Mouse (Mus musculus) lung, embryonic 16.5 days (tissue): ENCODE data around the gene Efs. TPM values are rescaled to one million over a fixed set of nuclear protein-coding genes. Genes with fewer than 3 reads are reported as not detected.
"Not testable (repeated sequence)": the region's sequence is repeated elsewhere in the genome, so short reads cannot be mapped to it uniquely, and the experiment has no call there.

Source experiments
- ATAC-seq: fragments of 200-750 bp; cut with Nextera tagmentation; 2 replicates; pipeline ENCODE4 v1.8.0; 2017; ENCODE audit warnings: low read depth, mild to moderate bottlenecking, moderate library complexity
- H3K27ac ChIP-seq: fragments of 300-500 bp; sonication (generic); 2 replicates; pipeline ENCODE4 v1.5.1; 2014; ENCODE audit warnings: mild to moderate bottlenecking, control low read depth, low read length
- H3K27me3 ChIP-seq: fragments of 300-500 bp; sonication (generic); 2 replicates; pipeline ENCODE4 v1.6.1; 2014; ENCODE audit warnings: low read depth, low read length, mixed read lengths; ENCODE audit not compliant: control insufficient read depth, insufficient read depth
- H3K36me3 ChIP-seq: fragments of 300-500 bp; sonication (generic); 2 replicates; pipeline ENCODE4 v1.6.1; 2014; ENCODE audit warnings: low read length; ENCODE audit not compliant: control insufficient read depth, insufficient read depth
- H3K4me1 ChIP-seq: fragments of 300-500 bp; sonication (generic); replicated peaks from 2 replicates; pipeline ENCODE4 v1.6.1; 2014; ENCODE audit warnings: low read length, mixed read lengths; ENCODE audit not compliant: control insufficient read depth, insufficient read depth
- H3K4me2 ChIP-seq: fragments of 300-500 bp; sonication (generic); 2 replicates; pipeline ENCODE4 v1.6.1; 2014; ENCODE audit warnings: low read depth, low read length, control low read depth
- H3K4me3 ChIP-seq: fragments of 300-500 bp; sonication (generic); 2 replicates; pipeline ENCODE4 v1.5.1; 2014; ENCODE audit warnings: mild to moderate bottlenecking, low read length, control low read depth
- H3K9ac ChIP-seq: fragments of 300-500 bp; sonication (generic); 2 replicates; pipeline ENCODE4 v1.6.1; 2014; ENCODE audit warnings: low read length, control low read depth
- H3K9me3 ChIP-seq: fragments of 300-500 bp; sonication (generic); 2 replicates; pipeline ENCODE4 v1.6.1; 2016; ENCODE audit warnings: low read length; ENCODE audit not compliant: control insufficient read depth
- WGBS: fragments of 180-500 bp; shearing (Covaris S2); extraction: QIAGEN DNeasy Blood & Tissue Kit; methylation state at CpG from one replicate; pipeline ENCODE4 v1.1.7; 2014; 5-methylcytosine and 5-hydroxymethylcytosine counted together
- polyA plus RNA-seq: library from polyadenylated mRNA; unstranded; fragments of >200 nt; fragmentation: Nextera tagmentation; extraction: Ambion mirVana; gene quantifications from 2 replicates; pipeline ENCODE4 v1.2.1, GENCODE M21; 2015

Efs gene
- polyA plus RNA-seq, 1 experiment from 2014 or later = 26.0 TPM

- no peaks in the 10 kb centered on the region for H3K9me3 ChIP-seq
- no peaks in the 10 kb centered on the region for H3K36me3 ChIP-seq
- WGBS = 81% methylated on average over 8 of the region's 8 CpGs
- H3K4me3 ChIP-seq = no peak overlapping the region
- H3K27ac ChIP-seq = no peak overlapping the region
- ATAC-seq = no peak
- H3K4me2 ChIP-seq = no peak overlapping the region
- no peaks in the 10 kb centered on the region for H3K27me3 ChIP-seq
- H3K4me1 ChIP-seq = no peaks in the 10 kb centered on the region
- no peak overlapping the region for H3K9ac ChIP-seq
These were observed 27.8 kb upstream of the Efs start for GRCm38 (mm10) chr14:54953664-54954206.

GRCm38 (mm10) chr14:54951587-54951986, 25.7 kb upstream of the Efs start:
- Histone ChIP-seq H3K4me1 (no peaks in the 10 kb centered on the region), H3K4me2 (no peak overlapping the region), H3K9ac (no peak overlapping the region), H3K27ac (no peak overlapping the region), H3K27me3 (no peaks in the 10 kb centered on the region), H3K36me3 (no peaks in the 10 kb centered on the region), H3K4me3 (no peak overlapping the region), H3K9me3 (no peaks in the 10 kb centered on the region)
- ATAC-seq = no peak
- WGBS = 87% methylated on average over 6 of the region's 6 CpGs

- no peak overlapping the region for H3K9ac ChIP-seq
- H3K36me3 ChIP-seq = no peaks in the 10 kb centered on the region
- WGBS = 57% methylated on average over 12 of the region's 12 CpGs
- H3K4me2 ChIP-seq = no peak overlapping the region
- no peak overlapping the region for H3K27ac ChIP-seq
- no peaks in the 10 kb centered on the region for H3K4me1 ChIP-seq
- no peak for ATAC-seq
- H3K27me3 ChIP-seq = no peaks in the 10 kb centered on the region
- H3K9me3 ChIP-seq = no peaks in the 10 kb centered on the region
- H3K4me3 ChIP-seq = no peak overlapping the region
These were observed 24.6 kb upstream of the Efs start for GRCm38 (mm10) chr14:54950493-54950892.

GRCm38 (mm10) chr14:54948781-54949180, 22.9 kb upstream of the Efs start:
- H3K4me3 ChIP-seq = no peak overlapping the region
- 0 out of 2 replicates have a peak, but pooled peaks have one; percentile 2 for ATAC-seq
- no peak overlapping the region for H3K9ac ChIP-seq
- no peaks in the 10 kb centered on the region for H3K4me1 ChIP-seq
- H3K9me3 ChIP-seq = no peaks in the 10 kb centered on the region
- no peak overlapping the region for H3K27ac ChIP-seq
- no peak overlapping the region for H3K4me2 ChIP-seq
- H3K36me3 ChIP-seq = no peaks in the 10 kb centered on the region
- WGBS = 77% methylated on average over 9 of the region's 9 CpGs
- no peaks in the 10 kb centered on the region for H3K27me3 ChIP-seq

GRCm38 (mm10) chr14:54947008-54947407, 21.1 kb upstream of the Efs start:
- H3K4me2 ChIP-seq, H3K9ac ChIP-seq, H3K4me3 ChIP-seq, H3K27ac ChIP-seq, ATAC-seq, H3K36me3 ChIP-seq, H3K9me3 ChIP-seq, H3K27me3 ChIP-seq, H3K4me1 ChIP-seq: not testable (repeated sequence)
- WGBS = 79% methylated on average over 7 of the region's 11 CpGs

- H3K9ac ChIP-seq = no peak overlapping the region
- ATAC-seq = no peak
These were observed 20.2 kb upstream of the Efs start for GRCm38 (mm10) chr14:54945975-54946704.

GRCm38 (mm10) chr14:54944939-54945338, 19.0 kb upstream of the Efs start:
- no peak overlapping the region for H3K4me2 ChIP-seq
- no peak overlapping the region for H3K9ac ChIP-seq
- ATAC-seq = no peak
- WGBS = 44% methylated on average over 2 of the region's 2 CpGs
- H3K4me3 ChIP-seq = no peak overlapping the region
- H3K27ac ChIP-seq = no peak overlapping the region
- H3K36me3 ChIP-seq = no peaks in the 10 kb centered on the region
- H3K27me3 ChIP-seq = no peaks in the 10 kb centered on the region
- H3K9me3 ChIP-seq = no peaks in the 10 kb centered on the region
- H3K4me1 ChIP-seq = no peaks in the 10 kb centered on the region; the same call in 1 of the 2 replicates

More at GRCm38 (mm10) chr14:54945975-54946704, 20.2 kb upstream of the Efs start:
- Histone ChIP-seq H3K27ac (no peak overlapping the region), H3K4me2 (no peak overlapping the region), H3K9me3 (no peaks in the 10 kb centered on the region), H3K4me1 (no peaks in the 10 kb centered on the region), H3K36me3 (no peaks in the 10 kb centered on the region), H3K27me3 (no peaks in the 10 kb centered on the region), H3K4me3 (no peak overlapping the region)
- WGBS = 74% methylated on average over 19 of the region's 19 CpGs

- H3K27me3 ChIP-seq = no peaks in the 10 kb centered on the region
- no peak for ATAC-seq
- WGBS = 93% methylated on average over 7 of the region's 7 CpGs
- no peaks in the 10 kb centered on the region; the same call in 1 of the 2 replicates for H3K4me1 ChIP-seq
- H3K27ac ChIP-seq = no peak overlapping the region
- H3K36me3 ChIP-seq = no peaks in the 10 kb centered on the region
- no peaks in the 10 kb centered on the region for H3K9me3 ChIP-seq
- no peak overlapping the region for H3K9ac ChIP-seq
- H3K4me2 ChIP-seq = no peak overlapping the region
- no peak overlapping the region for H3K4me3 ChIP-seq
These were observed 18.0 kb upstream of the Efs start for GRCm38 (mm10) chr14:54943971-54944370.

- no peaks in the 10 kb centered on the region for H3K27me3 ChIP-seq
- H3K36me3 ChIP-seq = no peaks in the 10 kb centered on the region
- H3K9me3 ChIP-seq = no peaks in the 10 kb centered on the region
- H3K4me3 ChIP-seq = no peak overlapping the region
- H3K9ac ChIP-seq = no peak overlapping the region
- H3K27ac ChIP-seq = no peak overlapping the region
- WGBS = 81% methylated on average over 8 of the region's 8 CpGs
- no peaks in the 10 kb centered on the region; the same call in 1 of the 2 replicates for H3K4me1 ChIP-seq
- ATAC-seq = no peak
- no peak overlapping the region for H3K4me2 ChIP-seq
These were observed 16.6 kb upstream of the Efs start for GRCm38 (mm10) chr14:54942479-54942878.
